24 mouse cellular contexts compared by ENCODE assay signal in the genomic region with DNA sequence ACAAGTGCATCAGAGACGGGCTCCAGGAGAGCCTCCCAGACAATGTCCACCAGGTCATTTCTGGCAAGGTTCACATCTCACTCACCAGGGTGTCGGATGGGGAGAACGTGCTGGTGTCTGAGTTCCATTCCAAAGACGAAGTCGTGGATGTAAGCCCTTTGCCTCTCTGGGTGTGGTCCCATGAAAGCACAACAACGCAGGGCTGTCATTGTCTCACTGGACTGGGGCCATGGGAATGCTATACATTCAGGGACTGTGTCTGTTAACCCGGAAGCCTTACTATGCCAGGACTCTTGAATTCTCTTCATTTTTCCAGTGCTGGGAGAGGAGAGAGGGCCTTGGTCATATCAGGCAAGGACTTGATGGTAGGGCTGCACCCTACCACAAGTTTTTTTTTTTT. TPM values are rescaled to one million over a fixed set of nuclear protein-coding genes. Genes with fewer than 3 reads are reported as not detected.
"Had no signal": no experiment of that assay in that cellular context is flagged by ENCODE, and none has a peak within 500 bp of the region (broad histone marks: within the 10 kb centered on the region; RNA-seq: fewer than 3 reads in every experiment).

No protein-coding gene starts in this region.

- H3K9ac ChIP-seq: liver, postnatal 0 days; lung, embryonic 14.5 days; midbrain, embryonic 12.5 days; midbrain, embryonic 15.5 days; neural tube, embryonic 12.5 days; stomach, embryonic 15.5 days had no signal

- H3K27ac ChIP-seq: midbrain, embryonic 10.5 days; midbrain, embryonic 12.5 days; midbrain, embryonic 15.5 days; neural tube, embryonic 12.5 days; stomach, embryonic 15.5 days; stomach, postnatal 0 days had no signal

- H3K9me3 ChIP-seq: midbrain, embryonic 10.5 days; midbrain, embryonic 12.5 days; midbrain, embryonic 15.5 days; neural tube, embryonic 12.5 days; stomach, embryonic 15.5 days had no signal

- H3K36me3 ChIP-seq: midbrain, embryonic 10.5 days; midbrain, embryonic 12.5 days; midbrain, embryonic 15.5 days; neural tube, embryonic 12.5 days; stomach, embryonic 15.5 days had no signal

- H3K4me2 ChIP-seq: lung, embryonic 14.5 days; midbrain, embryonic 12.5 days; midbrain, embryonic 15.5 days; neural tube, embryonic 12.5 days; stomach, embryonic 15.5 days had no signal

- H3K27me3 ChIP-seq: midbrain, embryonic 15.5 days had no signal

- ATAC-seq: liver, postnatal 0 days; midbrain, embryonic 15.5 days had no signal

- DNase-seq: liver, postnatal 0 days; lung, embryonic 14.5 days; lung, postnatal 10 days; lung, postnatal 4 days; right cerebral cortex, postnatal 14 days; thymus, adult 2 months; thymus, postnatal 25 days; thymus, postnatal 4 days had no signal

- H3K4me3 ChIP-seq: midbrain, embryonic 10.5 days; midbrain, embryonic 12.5 days; midbrain, embryonic 15.5 days; neural tube, embryonic 12.5 days; stomach, embryonic 15.5 days had no signal

RNA-seq across cellular contexts. Expression of gene Pnpla3, which starts 3.5 kb away (rescaled TPM):
- total RNA-seq: megakaryocyte, adult 5-6 weeks; megakaryocyte-erythroid progenitor cell, adult 5-6 weeks; monocyte, adult 5-6 weeks; neutrophil, adult 5-6 weeks had no signal
- polyA plus RNA-seq: lung, embryonic 16.5 days had no signal

RNA-seq across cellular contexts. Expression of gene Pnpla5, which starts 48.2 kb away (rescaled TPM):
- total RNA-seq: megakaryocyte, adult 5-6 weeks; megakaryocyte-erythroid progenitor cell, adult 5-6 weeks; midbrain, postnatal 0 days; monocyte, adult 5-6 weeks; neutrophil, adult 5-6 weeks had no signal
- polyA plus RNA-seq: lung, embryonic 14.5 days; lung, embryonic 16.5 days; midbrain, embryonic 10.5 days; midbrain, embryonic 12.5 days; midbrain, embryonic 15.5 days; midbrain, postnatal 0 days; neural tube, embryonic 12.5 days; neural tube, embryonic 14.5 days; spleen, adult 2 months; stomach, embryonic 15.5 days; stomach, postnatal 0 days; testis, adult 2 months; urinary bladder, adult 2 months had no signal
